Mouse (Mus musculus) lung, adult 2 months (tissue): ENCODE data around the gene Sim2. TPM values are rescaled to one million over a fixed set of nuclear protein-coding genes. Genes with fewer than 3 reads are reported as not detected.

Source experiments
- DNase-seq: peaks from one replicate; pipeline ENCODE4 v3.0.0; 2022
- H3K4me1 ChIP-seq: fragments of 200-500 bp; 2 replicates; pipeline ENCODE4 v1.6.1; 2011; ENCODE audit warnings: low read length; ENCODE audit not compliant: control insufficient read depth, insufficient read depth
- H3K4me3 ChIP-seq: fragments of 200-500 bp; replicated peaks from 2 replicates; pipeline ENCODE3; 2011; ENCODE audit warnings: low read depth, mild to moderate bottlenecking, control low read depth, low read length; ENCODE audit errors: extremely low read depth
- CTCF ChIP-seq: fragments of 200-500 bp; IDR thresholded peaks from 2 replicates; pipeline ENCODE4 v1.5.1; 2011; ENCODE audit warnings: mild to moderate bottlenecking, low read length, control low read depth; ENCODE audit not compliant: insufficient read depth
- POLR2A ChIP-seq: fragments of 200-500 bp; IDR thresholded peaks from 2 replicates; pipeline ENCODE4 v1.6.1; 2011; ENCODE audit warnings: low read depth, mild to moderate bottlenecking, control low read depth, low read length, borderline replicate concordance; ENCODE audit errors: extremely low read depth
- WGBS: fragments of 180-500 bp; shearing (Covaris S2); methylation state at CpG from one replicate; pipeline ENCODE4 v1.1.7; 2018; 5-methylcytosine and 5-hydroxymethylcytosine counted together
- polyA plus RNA-seq: library from polyadenylated mRNA; depleted of rRNA; stranded (reverse); fragments of >200 nt; gene quantifications from 2 replicates; pipeline ENCODE4 v1.2.3, GENCODE M21; 2012

Sim2 gene
- polyA plus RNA-seq, 1 experiment: 8.8 TPM

DNA sequence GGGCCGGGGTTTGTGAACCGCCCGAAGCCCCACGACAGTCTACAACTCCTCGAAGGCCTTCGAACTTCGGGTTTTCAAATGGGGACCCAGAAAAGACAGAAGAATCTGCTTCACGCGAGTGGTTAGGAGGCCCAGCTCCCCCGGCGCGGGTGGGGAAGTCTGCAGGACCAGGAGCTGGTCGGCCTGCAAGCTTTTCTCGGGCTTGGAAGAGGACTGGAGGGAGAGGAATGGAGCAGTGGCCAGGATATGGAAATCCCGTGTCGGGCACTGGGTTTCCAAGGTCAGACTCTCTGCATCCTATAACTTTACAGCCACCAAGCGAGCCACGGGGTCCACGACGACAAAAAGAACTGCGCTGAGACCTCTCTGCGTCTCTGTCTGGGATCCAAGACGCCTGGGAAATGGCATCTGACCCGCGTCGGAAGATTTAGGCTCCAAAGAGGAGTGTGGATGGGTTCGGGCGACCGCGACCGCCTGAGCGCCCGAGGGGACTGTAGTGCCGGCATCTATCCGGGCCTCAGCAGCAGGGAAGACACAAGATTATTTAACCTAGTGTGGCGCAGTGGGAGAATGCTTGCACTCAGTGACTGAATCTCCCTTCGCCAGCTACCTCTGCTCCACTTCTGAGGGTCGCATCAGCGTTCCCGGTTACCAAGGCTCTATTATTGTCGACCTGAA is 744 bp upstream of the Sim2 start:
- H3K4me3 ChIP-seq: no peak overlapping the region
- 6% methylated on average over 41 of the region's 41 CpGs for WGBS
- no peak for DNase-seq
- TF ChIP-seq POLR2A (no peak), CTCF (no peak)
- peaks cover 11% of the 10 kb centered on the region for H3K4me1 ChIP-seq

DNA sequence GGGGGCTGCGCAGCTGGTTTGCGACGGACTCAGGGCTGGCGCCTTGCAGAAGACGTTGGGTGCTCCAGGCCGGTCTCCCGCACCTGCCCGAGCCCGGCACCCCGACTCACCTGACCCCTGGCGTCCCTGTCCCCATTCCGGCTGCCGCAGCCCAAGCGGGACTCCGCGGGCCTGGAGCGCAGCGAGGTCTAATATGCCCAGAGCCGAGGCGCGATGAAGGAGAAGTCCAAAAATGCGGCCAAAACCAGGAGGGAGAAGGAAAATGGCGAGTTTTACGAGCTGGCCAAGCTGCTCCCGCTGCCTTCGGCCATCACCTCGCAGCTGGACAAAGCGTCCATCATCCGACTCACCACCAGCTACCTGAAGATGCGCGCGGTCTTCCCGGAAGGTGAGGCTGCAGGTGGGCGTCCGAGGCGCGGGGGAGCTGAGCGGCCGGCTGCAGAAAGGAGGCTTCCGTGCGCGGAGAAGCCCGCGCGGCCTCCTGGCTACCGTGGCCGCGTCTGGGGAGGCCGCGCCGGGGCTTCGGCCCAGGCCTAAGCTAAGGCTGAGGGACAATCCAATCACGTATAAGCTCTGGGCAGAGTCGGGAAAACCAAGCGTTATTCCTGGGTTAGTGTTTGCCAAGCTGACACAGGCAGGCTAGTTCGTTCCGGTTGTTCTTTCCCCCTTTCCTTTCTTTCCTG is 1.0 kb downstream of the Sim2 start:
- H3K4me3 ChIP-seq: no peak overlapping the region
- 3% methylated on average over 57 of the region's 57 CpGs for WGBS
- H3K4me1 ChIP-seq: peaks cover 11% of the 10 kb centered on the region
- TF ChIP-seq CTCF (no peak), POLR2A (no peak)
- no peak for DNase-seq

GRCm38 (mm10) chr16:94086701-94087569 is 2.2 kb downstream of the Sim2 start:
- Histone ChIP-seq H3K4me1 (peaks cover 11% of the 10 kb centered on the region), H3K4me3 (no peak overlapping the region)
- TF ChIP-seq POLR2A: no peak
- no peak for TF ChIP-seq CTCF
- WGBS: 10% methylated on average over 50 of the region's 50 CpGs
- no peak for DNase-seq

DNA sequence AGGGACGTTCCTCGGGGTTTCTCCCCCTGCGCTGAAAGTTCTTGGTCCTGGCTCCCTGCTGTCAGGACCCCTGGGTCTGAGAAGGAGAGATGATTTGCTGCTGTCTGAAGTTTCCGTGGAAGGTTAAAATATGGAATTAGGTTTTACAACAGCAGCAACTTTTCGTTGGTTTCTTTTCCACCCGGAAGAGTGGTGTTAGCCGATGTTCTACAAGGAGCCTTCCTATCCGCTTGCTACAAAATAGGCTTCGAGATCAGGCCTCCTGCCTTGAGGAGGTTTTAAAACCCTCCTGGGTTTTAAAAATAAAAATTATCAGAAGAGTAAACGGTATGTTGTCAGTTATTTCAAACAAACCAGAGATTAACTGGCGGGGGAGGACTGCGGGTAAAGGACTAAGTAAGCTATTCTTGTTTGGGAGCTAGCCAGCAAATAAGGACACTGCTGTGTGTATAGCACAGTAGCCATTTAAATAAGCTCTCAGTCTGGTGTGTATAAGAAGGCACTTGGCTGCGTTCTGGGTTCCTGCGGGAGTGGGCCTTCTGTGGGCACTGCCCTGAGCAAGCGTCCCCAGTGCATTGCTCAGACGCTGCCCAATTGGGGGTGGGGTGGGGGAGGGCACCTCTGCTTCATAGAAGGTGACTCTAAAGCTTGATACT is 3.0 kb downstream of the Sim2 start:
- Histone ChIP-seq H3K4me1 (peaks cover 11% of the 10 kb centered on the region), H3K4me3 (no peak overlapping the region)
- no peak for TF ChIP-seq CTCF
- TF ChIP-seq POLR2A: no peak
- no peak for DNase-seq
- WGBS: 17% methylated on average over 16 of the region's 16 CpGs

- no peak overlapping the region for H3K4me3 ChIP-seq
- peaks cover 11% of the 10 kb centered on the region for H3K4me1 ChIP-seq
- TF ChIP-seq CTCF (no peak), POLR2A (no peak)
Observed at GRCm38 (mm10) chr16:94088226-94088748, 3.6 kb downstream of the Sim2 start.

DNA sequence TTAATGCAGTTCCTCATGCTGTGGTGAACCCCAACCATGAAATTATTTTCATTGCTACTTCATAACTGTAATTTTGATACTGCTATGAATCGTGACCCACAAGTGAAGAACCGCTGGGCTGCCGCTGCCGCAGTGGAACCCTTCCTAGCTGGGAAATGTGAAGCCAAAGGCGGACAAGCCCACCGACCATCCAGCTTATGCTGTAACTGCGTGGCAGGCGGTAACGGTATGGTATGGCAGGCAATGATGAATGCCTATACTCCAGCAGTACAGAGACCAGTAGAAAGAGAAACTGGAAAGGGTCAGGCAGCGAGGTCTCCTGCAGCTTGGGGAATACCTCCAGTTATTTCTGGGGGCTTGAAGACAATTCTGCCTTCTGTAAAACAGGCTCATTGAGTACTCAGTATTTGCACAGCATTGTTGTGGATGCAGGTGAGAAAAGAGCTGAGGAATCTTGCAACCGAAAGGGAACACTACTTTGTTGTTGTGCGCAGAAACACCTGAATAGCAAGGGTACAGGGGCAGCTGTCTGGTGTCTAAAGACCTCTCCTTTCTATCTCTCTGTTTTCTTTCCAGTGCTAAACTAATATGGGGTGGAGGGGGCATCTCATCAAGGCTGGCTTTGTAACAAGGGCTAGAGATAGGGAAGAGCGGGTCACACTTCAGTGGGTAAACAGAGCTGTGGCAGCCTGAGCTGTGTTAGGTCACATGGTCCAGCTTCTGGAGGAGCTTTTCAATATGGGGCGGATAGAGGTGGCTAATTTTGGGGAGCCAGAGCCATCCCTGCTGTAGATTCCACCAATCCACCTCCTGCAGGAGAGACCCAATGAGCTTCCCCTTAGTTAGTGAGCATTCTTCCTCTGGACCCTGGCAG is 4.3 kb downstream of the Sim2 start:
- 14% methylated on average over 14 of the region's 14 CpGs for WGBS
- DNase-seq: no peak
- TF ChIP-seq CTCF (no peak), POLR2A (no peak)
- peaks cover 11% of the 10 kb centered on the region for H3K4me1 ChIP-seq
- H3K4me3 ChIP-seq: no peak overlapping the region

More at GRCm38 (mm10) chr16:94088226-94088748, 3.6 kb downstream of the Sim2 start:
- no peak for DNase-seq
- 14% methylated on average over 11 of the region's 11 CpGs for WGBS

DNA sequence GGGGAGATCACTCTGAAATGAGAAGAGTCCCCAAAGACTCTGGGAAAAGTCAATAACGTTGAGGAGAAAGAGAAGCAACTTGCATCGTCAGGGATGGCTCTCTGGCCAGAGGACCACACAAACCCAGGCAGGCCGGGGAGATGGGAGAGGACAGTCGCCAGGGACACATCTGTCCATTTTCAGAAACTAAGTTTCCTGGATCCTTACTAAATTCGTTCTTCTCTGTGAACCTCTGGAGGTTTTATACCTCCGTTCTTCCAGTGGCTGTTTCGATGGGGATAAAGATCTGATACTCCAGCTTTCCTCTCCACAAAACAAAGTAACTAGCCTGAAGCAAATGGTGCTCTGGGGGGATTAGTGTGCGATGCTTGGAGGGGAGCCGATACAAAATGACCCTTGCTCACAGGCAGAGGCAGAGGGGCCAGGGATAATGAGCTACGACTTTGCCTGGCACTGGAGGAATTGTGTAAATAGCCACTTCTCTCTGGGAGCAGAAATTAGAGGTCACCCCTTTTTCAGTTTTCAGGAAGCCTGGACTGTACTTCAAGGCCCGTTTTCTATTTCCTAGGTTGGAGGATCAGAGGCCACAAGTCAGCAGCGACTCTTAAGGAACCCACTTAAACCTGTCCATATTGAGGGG is 7.9 kb downstream of the Sim2 start:
- 6% methylated on average over 12 of the region's 12 CpGs for WGBS
- Histone ChIP-seq H3K4me3 (no peak overlapping the region), H3K4me1 (no peaks in the 10 kb centered on the region)
- DNase-seq: no peak
- TF ChIP-seq POLR2A (no peak), CTCF (no peak)
